Mouse (Mus musculus) T-helper 17 cell (primary cell): ENCODE results near the gene Entpd1.

ENCODE experiments used
- in situ Hi-C, 2 experiments: fragments of 300-600 bp; cut with MboI, MseI; formaldehyde crosslinking; loops; 1 replicate in 1 of 2; 2 replicates in 1 of 2; pipeline ENCODE4 v1.15.1; 2025; ENCODE audit warnings: high pct_unique_total_duplicates in 2 of 2

Entpd1 gene

GRCm38 (mm10) chr19:40719439-40720105 is 107.4 kb downstream of the Entpd1 start:
- in situ Hi-C loops, result loop anchor here (5.0 kb wide), 1 partner anchor 107 kb away; the partner anchor contains the start of genes Entpd1 (in 2 of the 2) and Tctn3 (in 2 of the 2)

- in situ Hi-C loops, result loop anchor here (5.0 kb wide), 1 partner anchor 108 kb away; the partner anchor contains the start of genes Entpd1 (in 2 of the 2) and Tctn3 (in 2 of the 2)
Measured at GRCm38 (mm10) chr19:40720381-40720780, 108.2 kb downstream of the Entpd1 start.

GRCm38 (mm10) chr19:40722137-40723038 is 110.2 kb downstream of the Entpd1 start:
- in situ Hi-C loops, result loop anchor here (5.0 kb wide), 1 partner anchor 110 kb away; the partner anchor contains the start of genes Entpd1 (in 2 of the 2) and Tctn3 (in 2 of the 2)

GRCm38 (mm10) chr19:40723516-40723915 is 111.3 kb downstream of the Entpd1 start:
- in situ Hi-C loops, result loop anchor here (5.0 kb wide), 1 partner anchor 111 kb away; the partner anchor contains the start of genes Entpd1 (in 2 of the 2) and Tctn3 (in 2 of the 2)

GRCm38 (mm10) chr19:40726148-40726547 is 114.0 kb downstream of the Entpd1 start:
- in situ Hi-C loops, result no loop called here

GRCm38 (mm10) chr19:40726614-40727013 is 114.4 kb downstream of the Entpd1 start:
- in situ Hi-C loops, result no loop called here

GRCm38 (mm10) chr19:40728213-40728612 is 116.0 kb downstream of the Entpd1 start:
- in situ Hi-C loops, result no loop called here

GRCm38 (mm10) chr19:40728732-40729420 is 116.7 kb downstream of the Entpd1 start:
- in situ Hi-C loops, result no loop called here

- in situ Hi-C loops, result loop anchor here in 1 of 2 experiments (5.0 kb wide), 1 partner anchor 346 kb away; no protein-coding TSS in a partner anchor
Measured at GRCm38 (mm10) chr19:40733409-40733808, 121.2 kb downstream of the Entpd1 start.

GRCm38 (mm10) chr19:40733849-40734248 is 121.7 kb downstream of the Entpd1 start:
- in situ Hi-C loops, result loop anchor here in 1 of 2 experiments (5.0 kb wide), 1 partner anchor 347 kb away; no protein-coding TSS in a partner anchor

- in situ Hi-C loops, result loop anchor here in 1 of 2 experiments (5.0 kb wide), 1 partner anchor 145 kb away; no protein-coding TSS in a partner anchor
Measured at GRCm38 (mm10) chr19:40736680-40737512, 124.7 kb downstream of the Entpd1 start.

- in situ Hi-C loops, result loop anchor here in 1 of 2 experiments (5.0 kb wide), 1 partner anchor 145 kb away; no protein-coding TSS in a partner anchor
Measured at GRCm38 (mm10) chr19:40737613-40738012, 125.4 kb downstream of the Entpd1 start.

- in situ Hi-C loops, result loop anchor here in 1 of 2 experiments (5.0 kb wide), 1 partner anchor 147 kb away; no protein-coding TSS in a partner anchor
Measured at GRCm38 (mm10) chr19:40738683-40739324, 126.6 kb downstream of the Entpd1 start.

GRCm38 (mm10) chr19:40746603-40747002 is 134.4 kb downstream of the Entpd1 start:
- in situ Hi-C loops, result no loop called here

- in situ Hi-C loops, result no loop called here
Measured at GRCm38 (mm10) chr19:40748559-40748958, 136.4 kb downstream of the Entpd1 start, which contains the start of gene Cc2d2b. Gene Cc2d2b, plus strand, starts transcription at chr19:40748753.

- in situ Hi-C loops, result loop anchor here in 1 of 2 experiments (10.0 kb wide), 1 partner anchor 300 kb away; no protein-coding TSS in a partner anchor
Measured at GRCm38 (mm10) chr19:40754311-40754710, 142.1 kb downstream of the Entpd1 start.

- in situ Hi-C loops, result no loop called here
Measured at GRCm38 (mm10) chr19:40760071-40760470, 147.9 kb downstream of the Entpd1 start.

- in situ Hi-C loops, result no loop called here
Measured at GRCm38 (mm10) chr19:40762023-40762759, 150.0 kb downstream of the Entpd1 start.

GRCm38 (mm10) chr19:40767189-40767588 is 155.0 kb downstream of the Entpd1 start:
- in situ Hi-C loops, result no loop called here
